Mouse (Mus musculus): ENCODE data around the gene Car10. TPM values are rescaled to one million over a fixed set of nuclear protein-coding genes. Genes with fewer than 3 reads are reported as not detected.

Gene Car10
- polyA plus RNA-seq, 1 experiment: not detected

DNA sequence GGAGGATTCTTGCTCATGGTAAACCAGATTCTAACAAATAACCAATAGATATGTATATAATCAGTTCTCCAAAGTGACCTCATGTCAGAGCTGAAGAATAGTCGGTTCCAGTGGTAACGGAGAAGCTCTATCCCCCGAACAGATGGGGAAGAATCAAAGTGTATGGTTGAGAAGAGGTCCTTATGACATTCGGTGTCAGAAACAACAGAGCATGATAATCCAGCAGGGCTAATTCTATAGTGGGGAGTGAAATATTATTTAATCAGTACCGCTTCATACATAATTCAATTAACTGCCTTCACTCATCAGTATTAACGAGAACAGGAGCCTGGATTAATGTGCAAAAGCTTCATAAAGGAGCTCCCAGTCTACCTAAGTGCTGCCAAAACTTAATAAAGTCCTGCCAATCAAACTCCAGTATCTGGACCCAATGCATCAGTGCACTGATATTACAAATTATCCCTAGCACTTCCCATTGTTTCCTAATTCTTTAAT lies 152.0 kb downstream of the Car10 start:
- no peak overlapping the region for H3K27ac ChIP-seq (ENCODE audit: insufficient read depth, low read depth, low read length)
- no peak for TF ChIP-seq POLR2A (IDR thresholded peaks at IDR 0.05; ENCODE audit: borderline replicate concordance, low read depth, low read length)
- no peak for TF ChIP-seq CTCF (IDR thresholded peaks at IDR 0.05; ENCODE audit: low read depth, low read length)
- H3K4me3 ChIP-seq (ENCODE audit: insufficient read depth, low read length): no peak overlapping the region
- no peaks in the 10 kb centered on the region for H3K4me1 ChIP-seq (ENCODE audit: control insufficient read depth, insufficient read depth, low read length)

- H3K27ac ChIP-seq (ENCODE audit: insufficient read depth, low read depth, low read length): no peak overlapping the region
- no peak overlapping the region for H3K4me3 ChIP-seq (ENCODE audit: insufficient read depth, low read length)
- TF ChIP-seq POLR2A (IDR thresholded peaks at IDR 0.05; ENCODE audit: borderline replicate concordance, low read depth, low read length): no peak
- TF ChIP-seq CTCF (IDR thresholded peaks at IDR 0.05; ENCODE audit: low read depth, low read length): no peak
- H3K4me1 ChIP-seq (ENCODE audit: control insufficient read depth, insufficient read depth, low read length): no peaks in the 10 kb centered on the region
These were observed 153.9 kb downstream of the Car10 start for GRCm38 (mm10) chr11:93251766-93252165.

DNA sequence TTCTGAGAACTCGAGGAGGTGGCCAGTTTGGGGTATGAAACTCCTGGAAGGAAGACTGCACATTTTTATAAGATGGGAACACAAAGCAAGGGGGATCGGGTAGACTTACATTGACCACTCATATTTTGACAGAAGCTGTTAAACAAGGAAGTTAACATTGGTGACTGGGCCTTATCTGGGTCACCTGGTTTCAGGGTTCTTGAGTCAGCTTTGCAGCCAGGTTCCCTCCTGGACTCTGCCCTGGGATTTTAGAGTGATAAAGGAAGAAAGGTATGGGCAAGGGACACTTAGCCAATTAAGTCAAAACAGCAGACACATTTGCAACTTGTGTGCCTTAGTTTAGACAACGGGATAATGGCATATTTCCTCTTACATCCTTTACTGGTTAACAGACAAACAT lies 166.2 kb downstream of the Car10 start:
- Histone ChIP-seq H3K4me3 (ENCODE audit: insufficient read depth, low read length) (no peak overlapping the region), H3K27ac (ENCODE audit: insufficient read depth, low read depth, low read length) (no peak overlapping the region), H3K4me1 (ENCODE audit: control insufficient read depth, insufficient read depth, low read length) (no peaks in the 10 kb centered on the region)
- TF ChIP-seq CTCF (IDR thresholded peaks at IDR 0.05; ENCODE audit: low read depth, low read length) (no peak), POLR2A (IDR thresholded peaks at IDR 0.05; ENCODE audit: borderline replicate concordance, low read depth, low read length) (no peak)

GRCm38 (mm10) chr11:93272016-93272415 lies 174.2 kb downstream of the Car10 start:
- peak overlapping the region; percentile 83 for H3K27ac ChIP-seq (ENCODE audit: insufficient read depth, low read depth, low read length)
- H3K4me3 ChIP-seq (ENCODE audit: insufficient read depth, low read length): no peak overlapping the region
- TF ChIP-seq CTCF (IDR thresholded peaks at IDR 0.05; ENCODE audit: low read depth, low read length) (no peak), POLR2A (IDR thresholded peaks at IDR 0.05; ENCODE audit: borderline replicate concordance, low read depth, low read length) (no peak)
- peaks cover 32% of the 10 kb centered on the region for H3K4me1 ChIP-seq (ENCODE audit: control insufficient read depth, insufficient read depth, low read length)

DNA sequence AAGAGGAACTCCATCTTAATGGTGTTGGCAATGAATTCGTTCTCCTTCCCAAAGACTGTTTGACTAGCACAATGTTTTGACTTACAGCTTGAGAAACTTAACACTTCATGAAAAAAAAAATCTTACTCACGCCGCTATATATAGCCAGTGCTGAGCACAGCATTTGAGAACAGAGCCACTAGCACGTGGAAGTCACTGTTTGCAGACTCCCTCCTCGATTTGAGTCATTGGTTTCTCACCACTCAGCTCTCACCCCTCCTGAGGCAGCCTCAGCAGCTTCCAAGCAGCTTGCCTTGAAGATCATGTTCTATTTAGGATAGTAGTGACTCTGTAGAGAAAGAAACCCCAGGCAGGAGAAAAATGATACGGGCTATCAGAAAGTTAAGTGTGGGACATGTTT lies 176.1 kb downstream of the Car10 start:
- Histone ChIP-seq H3K4me1 (ENCODE audit: control insufficient read depth, insufficient read depth, low read length) (peaks cover 32% of the 10 kb centered on the region), H3K27ac (ENCODE audit: insufficient read depth, low read depth, low read length) (peak overlapping the region; percentile 92), H3K4me3 (ENCODE audit: insufficient read depth, low read length) (no peak overlapping the region)
- TF ChIP-seq CTCF (IDR thresholded peaks at IDR 0.05; ENCODE audit: low read depth, low read length): no peak
- no peak for TF ChIP-seq POLR2A (IDR thresholded peaks at IDR 0.05; ENCODE audit: borderline replicate concordance, low read depth, low read length)

DNA sequence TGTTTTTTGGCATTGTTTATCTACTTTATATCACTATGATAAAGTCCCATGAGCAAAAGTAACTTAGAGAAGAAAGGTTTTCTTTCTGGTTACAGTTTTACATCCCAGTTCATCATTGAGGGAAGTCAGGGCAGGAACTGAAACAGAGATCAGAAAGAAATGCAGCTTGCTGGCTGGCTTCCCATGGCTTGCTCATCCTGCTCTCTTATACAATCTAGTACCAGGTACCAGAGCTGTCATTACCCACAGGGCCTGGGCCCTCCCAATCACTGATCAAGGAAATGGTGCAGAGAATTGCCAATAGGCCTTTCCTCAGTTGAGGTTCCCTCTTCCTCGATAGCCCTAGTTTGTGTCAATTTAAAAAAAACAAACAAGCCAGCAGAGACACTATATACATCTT lies 195.8 kb downstream of the Car10 start:
- Histone ChIP-seq H3K27ac (ENCODE audit: insufficient read depth, low read depth, low read length) (no peak overlapping the region), H3K4me1 (ENCODE audit: control insufficient read depth, insufficient read depth, low read length) (no peaks in the 10 kb centered on the region), H3K4me3 (ENCODE audit: insufficient read depth, low read length) (no peak overlapping the region)
- TF ChIP-seq POLR2A (IDR thresholded peaks at IDR 0.05; ENCODE audit: borderline replicate concordance, low read depth, low read length) (no peak), CTCF (IDR thresholded peaks at IDR 0.05; ENCODE audit: low read depth, low read length) (no peak)

DNA sequence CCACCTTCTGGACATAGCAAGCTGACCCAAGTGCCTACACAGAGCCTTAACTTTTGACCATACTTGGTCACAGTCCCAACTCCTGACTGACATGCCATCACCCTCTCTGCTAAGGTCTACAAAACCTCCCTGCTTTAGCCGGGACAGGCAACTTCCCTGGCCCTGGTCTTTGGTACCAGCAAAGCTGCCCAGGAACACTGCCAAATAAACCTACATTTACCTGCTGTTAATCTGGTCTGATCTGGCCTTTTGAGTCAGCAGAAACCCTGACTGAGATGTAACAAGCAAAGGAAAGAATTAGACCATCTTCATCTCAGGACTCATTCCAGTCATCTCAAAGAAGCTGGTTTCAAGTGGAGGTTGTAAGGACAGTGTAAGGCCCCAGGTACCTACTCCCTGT lies 212.2 kb downstream of the Car10 start:
- no peak overlapping the region for H3K27ac ChIP-seq (ENCODE audit: insufficient read depth, low read depth, low read length)
- no peak overlapping the region for H3K4me3 ChIP-seq (ENCODE audit: insufficient read depth, low read length)
- no peaks in the 10 kb centered on the region for H3K4me1 ChIP-seq (ENCODE audit: control insufficient read depth, insufficient read depth, low read length)
- no peak for TF ChIP-seq POLR2A (IDR thresholded peaks at IDR 0.05; ENCODE audit: borderline replicate concordance, low read depth, low read length)
- TF ChIP-seq CTCF (IDR thresholded peaks at IDR 0.05; ENCODE audit: low read depth, low read length): no peak

DNA sequence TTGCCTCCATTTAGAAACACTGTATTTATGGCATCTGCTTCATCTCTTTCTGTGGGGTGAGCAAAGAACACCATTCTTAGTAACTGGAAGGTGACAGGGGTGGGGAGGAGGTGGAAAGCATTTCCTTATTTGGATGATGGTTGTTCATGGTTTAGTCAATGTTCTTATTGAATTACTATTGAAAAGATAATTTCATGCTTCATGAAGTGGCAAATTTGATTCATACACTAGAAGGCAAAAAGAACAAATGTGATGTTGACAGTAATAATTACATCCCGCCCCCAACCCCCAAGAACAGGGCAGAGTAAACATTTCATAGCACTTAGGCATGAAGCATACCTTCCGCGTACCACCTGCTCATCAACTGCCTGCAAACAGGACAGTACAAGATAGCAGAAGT lies 239.9 kb downstream of the Car10 start:
- TF ChIP-seq POLR2A (IDR thresholded peaks at IDR 0.05; ENCODE audit: borderline replicate concordance, low read depth, low read length): no peak
- TF ChIP-seq CTCF (IDR thresholded peaks at IDR 0.05; ENCODE audit: low read depth, low read length): no peak
- Histone ChIP-seq H3K27ac (ENCODE audit: insufficient read depth, low read depth, low read length) (no peak overlapping the region), H3K4me3 (ENCODE audit: insufficient read depth, low read length) (no peak overlapping the region), H3K4me1 (ENCODE audit: control insufficient read depth, insufficient read depth, low read length) (no peaks in the 10 kb centered on the region)

- no peaks in the 10 kb centered on the region for H3K4me1 ChIP-seq (ENCODE audit: control insufficient read depth, insufficient read depth, low read length)
- no peak overlapping the region for H3K4me3 ChIP-seq (ENCODE audit: insufficient read depth, low read length)
These were observed 246.1 kb downstream of the Car10 start for GRCm38 (mm10) chr11:93343961-93344360.

GRCm38 (mm10) chr11:93344869-93345268 lies 247.0 kb downstream of the Car10 start:
- Histone ChIP-seq H3K27ac (ENCODE audit: insufficient read depth, low read depth, low read length) (no peak overlapping the region), H3K4me1 (ENCODE audit: control insufficient read depth, insufficient read depth, low read length) (no peaks in the 10 kb centered on the region), H3K4me3 (ENCODE audit: insufficient read depth, low read length) (no peak overlapping the region)
- TF ChIP-seq POLR2A (IDR thresholded peaks at IDR 0.05; ENCODE audit: borderline replicate concordance, low read depth, low read length): no peak
- TF ChIP-seq CTCF (IDR thresholded peaks at IDR 0.05; ENCODE audit: low read depth, low read length): no peak

More at GRCm38 (mm10) chr11:93343961-93344360, 246.1 kb downstream of the Car10 start:
- TF ChIP-seq CTCF (IDR thresholded peaks at IDR 0.05; ENCODE audit: low read depth, low read length): no peak
- no peak overlapping the region for H3K27ac ChIP-seq (ENCODE audit: insufficient read depth, low read depth, low read length)

DNA sequence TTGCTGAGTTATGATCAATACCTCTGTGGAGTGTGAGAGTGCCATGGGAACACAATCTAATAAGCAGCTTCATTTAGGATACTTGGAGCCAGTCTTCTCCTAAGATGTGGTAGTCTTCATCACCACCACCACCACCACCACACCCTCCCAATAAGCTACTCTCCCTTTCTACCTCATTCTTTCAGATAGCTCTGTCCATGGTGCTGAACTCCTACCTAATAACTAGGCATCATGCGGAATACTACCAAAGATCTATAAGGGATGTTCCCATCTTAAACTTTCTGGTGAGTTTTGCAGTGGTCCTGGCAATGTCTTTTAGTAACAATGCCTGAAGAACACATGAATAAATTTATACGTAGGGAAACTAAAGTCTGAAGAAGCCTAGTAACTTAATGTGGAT lies 263.7 kb downstream of the Car10 start:
- no peak for TF ChIP-seq CTCF (IDR thresholded peaks at IDR 0.05; ENCODE audit: low read depth, low read length)
- TF ChIP-seq POLR2A (IDR thresholded peaks at IDR 0.05; ENCODE audit: borderline replicate concordance, low read depth, low read length): no peak
- Histone ChIP-seq H3K4me1 (ENCODE audit: control insufficient read depth, insufficient read depth, low read length) (no peaks in the 10 kb centered on the region), H3K27ac (ENCODE audit: insufficient read depth, low read depth, low read length) (no peak overlapping the region), H3K4me3 (ENCODE audit: insufficient read depth, low read length) (no peak overlapping the region)

Measured in bone marrow macrophage, adult 2 months (primary cell).